Mouse (Mus musculus) thymus, postnatal 14 days (tissue): ENCODE data around the gene Cyct.

Experiments used
- DNase-seq: peaks from one replicate; pipeline ENCODE4 v3.0.0; 2021

The Cyct gene

GRCm38 (mm10) chr2:76334596-76334995, 25.7 kb downstream of the Cyct start:
- DNase-seq, result no peak

- no peak for DNase-seq
Measured at GRCm38 (mm10) chr2:76332161-76332805, 28.0 kb downstream of the Cyct start.

- no peak for DNase-seq
Measured at GRCm38 (mm10) chr2:76330081-76330480, 30.2 kb downstream of the Cyct start.

GRCm38 (mm10) chr2:76326161-76326560, 34.1 kb downstream of the Cyct start:
- no peak for DNase-seq

GRCm38 (mm10) chr2:76324463-76324862, 35.8 kb downstream of the Cyct start:
- DNase-seq, result no peak

GRCm38 (mm10) chr2:76323185-76323875, 36.9 kb downstream of the Cyct start:
- no peak for DNase-seq

- DNase-seq, result no peak
Measured at GRCm38 (mm10) chr2:76320336-76320735, 39.9 kb downstream of the Cyct start.

GRCm38 (mm10) chr2:76319231-76319630, 41.0 kb downstream of the Cyct start:
- no peak for DNase-seq
